ENCODE assay signal across 8 mouse cellular contexts in genomic region chr1:131137717-131138118, GRCm38 (mm10). TPM values are rescaled to one million over a fixed set of nuclear protein-coding genes. Genes with fewer than 3 reads are reported as not detected.
DNase-seq lines count a peak whose midpoint lies in the region; ATAC-seq and TF ChIP-seq lines count a peak whose summit lies in the region.

No protein-coding gene starts in this region.

- peaks cover 30% of the 10 kb centered on the region for H3K4me1 ChIP-seq in kidney, embryonic 15.5 days
- peaks cover 1 to 4% of the 10 kb centered on the region in 2 experiments; a peak in 1 of 4 replicates for H3K4me1 ChIP-seq in ES-E14 (ENCODE audit: control insufficient read depth in 2 of 2, insufficient read depth in 2 of 2, low read length in 2 of 2, poor library complexity in 1 of 2)
- no peaks in the 10 kb centered on the region; the same call in 1 of the 2 replicates for H3K4me1 ChIP-seq in embryonic facial prominence, embryonic 14.5 days (ENCODE audit: control insufficient read depth, insufficient read depth, low read length)
- H3K4me1 ChIP-seq in neural tube, embryonic 14.5 days (ENCODE audit: control insufficient read depth, insufficient read depth, low read length) = peaks cover 9% of the 10 kb centered on the region

- ATAC-seq in kidney, embryonic 15.5 days (replicated peaks; ENCODE audit: low FRiP score) = peak; percentile 86
- peak; percentile 82 for ATAC-seq in embryonic facial prominence, embryonic 14.5 days (ENCODE audit: low read depth)
- peak; percentile 90 for ATAC-seq in neural tube, embryonic 14.5 days (ENCODE audit: low read depth)

- DNase-seq in kidney, adult 9 months = no peak
- no peak for DNase-seq in ES-E14 (ENCODE audit: low read depth, low spot score)
- no peak for DNase-seq in embryonic facial prominence, embryonic 14.5 days (ENCODE audit: low spot score)
- peak; percentile 5 to 56 for DNase-seq in kidney, postnatal 25 days
- no peak for DNase-seq in urinary bladder, postnatal 10 days (ENCODE audit: low spot score)
- no peak for DNase-seq in urinary bladder, postnatal 25 days (ENCODE audit: low spot score)

- in situ Hi-C loops in ES-E14 (cut with MboI; ENCODE audit: low sequenced_read_pairs in 2 of 2, unreplicated experiment in 2 of 2) = no loop called here

- WGBS in kidney, embryonic 15.5 days = under 1% methylated on average over 36 of the region's 36 CpGs
- 0% methylated on average over 14 of the region's 36 CpGs for WGBS in embryonic facial prominence, embryonic 14.5 days
- 0% methylated on average over 16 of the region's 36 CpGs for WGBS in neural tube, embryonic 14.5 days

- no peaks in the 10 kb centered on the region for H3K36me3 ChIP-seq in kidney, embryonic 15.5 days
- H3K36me3 ChIP-seq in ES-E14 (ENCODE audit: control insufficient read depth, insufficient read depth, low read length, poor library complexity, severe bottlenecking) = peaks cover 15% of the 10 kb centered on the region
- H3K36me3 ChIP-seq in embryonic facial prominence, embryonic 14.5 days (ENCODE audit: control insufficient read depth, insufficient read depth, low read length) = no peaks in the 10 kb centered on the region
- no peaks in the 10 kb centered on the region for H3K36me3 ChIP-seq in neural tube, embryonic 14.5 days (ENCODE audit: control insufficient read depth, insufficient read depth, low read length)

- H3K9me3 ChIP-seq in kidney, embryonic 15.5 days (replicated peaks) = no peaks in the 10 kb centered on the region
- H3K9me3 ChIP-seq in ES-E14 (ENCODE audit: control insufficient read depth, insufficient read depth, low read depth, low read length) = no peaks in the 10 kb centered on the region
- H3K9me3 ChIP-seq in embryonic facial prominence, embryonic 14.5 days (ENCODE audit: control insufficient read depth, low read length) = no peaks in the 10 kb centered on the region
- no peaks in the 10 kb centered on the region for H3K9me3 ChIP-seq in neural tube, embryonic 14.5 days (ENCODE audit: control insufficient read depth, low read length)

- no peaks in the 10 kb centered on the region for H3K27me3 ChIP-seq in kidney, embryonic 15.5 days
- no peaks in the 10 kb centered on the region for H3K27me3 ChIP-seq in embryonic facial prominence, embryonic 14.5 days (replicated peaks; ENCODE audit: control insufficient read depth, insufficient read depth, low read length)
- H3K27me3 ChIP-seq in neural tube, embryonic 14.5 days (ENCODE audit: control insufficient read depth, insufficient read depth, low read length) = no peaks in the 10 kb centered on the region

- peak overlapping the region; percentile 94 for H3K27ac ChIP-seq in kidney, embryonic 15.5 days
- peak overlapping the region; percentile 84 for H3K27ac ChIP-seq in ES-E14 (ENCODE audit: insufficient read depth, low read depth, low read length, poor library complexity, severe bottlenecking)
- H3K27ac ChIP-seq in embryonic facial prominence, embryonic 14.5 days (replicated peaks; ENCODE audit: low read depth, low read length) = peak overlapping the region; percentile 56; the same call in 1 of the 2 replicates
- peak overlapping the region; percentile 86 for H3K27ac ChIP-seq in neural tube, embryonic 14.5 days (ENCODE audit: low read depth, low read length)

- H3K9ac ChIP-seq in kidney, embryonic 15.5 days = peak overlapping the region; percentile 66
- peak overlapping the region; percentile 93 for H3K9ac ChIP-seq in ES-E14 (ENCODE audit: insufficient read depth, low read depth, low read length, poor library complexity, severe bottlenecking)
- peak overlapping the region; percentile 72 for H3K9ac ChIP-seq in embryonic facial prominence, embryonic 14.5 days (ENCODE audit: low read depth, low read length)
- peak overlapping the region; percentile 86 for H3K9ac ChIP-seq in neural tube, embryonic 14.5 days (replicated peaks; ENCODE audit: low read depth, low read length)

- peak overlapping the region; percentile 92 for H3K4me2 ChIP-seq in kidney, embryonic 15.5 days
- H3K4me2 ChIP-seq in embryonic facial prominence, embryonic 14.5 days (ENCODE audit: low read depth, low read length) = peak overlapping the region; percentile 84
- peak overlapping the region; percentile 47 for H3K4me2 ChIP-seq in neural tube, embryonic 14.5 days (ENCODE audit: low read depth, low read length)

- H3K4me3 ChIP-seq in kidney, embryonic 15.5 days (replicated peaks) = peak overlapping the region; percentile 88
- peak overlapping the region; percentile 70 to 93 for H3K4me3 ChIP-seq in ES-E14 (ENCODE audit: insufficient read depth in 1 of 2, low read depth in 1 of 2, low read length in 2 of 2, poor library complexity in 1 of 2, severe bottlenecking in 1 of 2)
- peak overlapping the region; percentile 77 for H3K4me3 ChIP-seq in embryonic facial prominence, embryonic 14.5 days (ENCODE audit: low read depth, low read length)
- H3K4me3 ChIP-seq in neural tube, embryonic 14.5 days (ENCODE audit: low read depth, low read length) = peak overlapping the region; percentile 75

TF ChIP-seq in ES-E14, 5 proteins besides CTCF, POLR2A, EP300 and RAD21:
- TF ChIP-seq ZNF384 (IDR thresholded peaks at IDR 0.05; ENCODE audit: low read depth, low read length) = no peak
- TF ChIP-seq ZC3H11A (IDR thresholded peaks at IDR 0.05; ENCODE audit: borderline replicate concordance, low read depth, low read length) = no peak

RNA-seq across cellular contexts. Expression of gene Dyrk3, which starts 0.4 kb away (rescaled TPM):
- 5.2 and 6.8 TPM in 2 replicates for polyA plus RNA-seq in kidney, embryonic 15.5 days (2015; fragmentation: Nextera tagmentation; extraction: Ambion mirVana)
- 18.6 and 22.1 TPM in 2 replicates for total RNA-seq in ES-E14 (2012; rRNA removed)
- 3.1 and 4.3 TPM in 2 replicates for polyA plus RNA-seq in embryonic facial prominence, embryonic 14.5 days (2014; fragmentation: Nextera tagmentation; extraction: Ambion mirVana)
- polyA plus RNA-seq in neural tube, embryonic 14.5 days (2014; fragmentation: Nextera tagmentation; extraction: Ambion mirVana) = 12.6 and 16.5 TPM in 2 replicates

RNA-seq across cellular contexts. Expression of gene Eif2d, which starts 15.3 kb away (rescaled TPM):
- polyA plus RNA-seq in kidney, embryonic 15.5 days (2015; fragmentation: Nextera tagmentation; extraction: Ambion mirVana) = 61.4 and 68.2 TPM in 2 replicates
- 64.5 and 70.1 TPM in 2 replicates for total RNA-seq in ES-E14 (2012; rRNA removed)
- 53.5 and 59.4 TPM in 2 replicates for polyA plus RNA-seq in embryonic facial prominence, embryonic 14.5 days (2014; fragmentation: Nextera tagmentation; extraction: Ambion mirVana)
- polyA plus RNA-seq in neural tube, embryonic 14.5 days (2014; fragmentation: Nextera tagmentation; extraction: Ambion mirVana) = 54.8 and 58.7 TPM in 2 replicates

RNA-seq across cellular contexts. Expression of gene Mapkapk2, which starts 40.1 kb away (rescaled TPM):
- polyA plus RNA-seq in kidney, embryonic 15.5 days (2015; fragmentation: Nextera tagmentation; extraction: Ambion mirVana) = 44.7 and 49.3 TPM in 2 replicates
- 27.3 and 38.0 TPM in 2 replicates for total RNA-seq in ES-E14 (2012; rRNA removed)
- 47.8 and 48.0 TPM in 2 replicates for polyA plus RNA-seq in embryonic facial prominence, embryonic 14.5 days (2014; fragmentation: Nextera tagmentation; extraction: Ambion mirVana)
- 15.8 and 16.1 TPM in 2 replicates for polyA plus RNA-seq in neural tube, embryonic 14.5 days (2014; fragmentation: Nextera tagmentation; extraction: Ambion mirVana)

Comparison
In these comparisons a context has a peak if more than half of its experiments do, and no peak if none do; other contexts are left out.
1. DNase-seq: peak in kidney, postnatal 25 days (2 of 2); none in kidney, adult 9 months (single experiment), ES-E14 (single experiment), embryonic facial prominence, embryonic 14.5 days (single experiment), urinary bladder, postnatal 10 days (single experiment) and urinary bladder, postnatal 25 days (single experiment).
2. Peak in every context shown above with its lines, with median percentiles within 50 percentile points of each other: ATAC-seq, H3K27ac ChIP-seq, H3K4me2 ChIP-seq, H3K4me3 ChIP-seq and H3K9ac ChIP-seq.